8 mouse cellular contexts compared by ENCODE assay signal in genomic region chr6:124757351-124757880, GRCm38 (mm10). TPM values are rescaled to one million over a fixed set of nuclear protein-coding genes. Genes with fewer than 3 reads are reported as not detected.
DNase-seq lines count a peak whose midpoint lies in the region; ATAC-seq and TF ChIP-seq lines count a peak whose summit lies in the region.

No protein-coding gene starts in this region.

- no peak for TF ChIP-seq POLR2A in ES-Bruce4 (IDR thresholded peaks at IDR 0.05; ENCODE audit: insufficient read depth, low read length)

- no peak for TF ChIP-seq CTCF in ES-Bruce4 (IDR thresholded peaks at IDR 0.05; ENCODE audit: low read depth, low read length)

- H3K27ac ChIP-seq in heart, embryonic 13.5 days (replicated peaks): peak overlapping the region; percentile 99
- H3K27ac ChIP-seq in ES-Bruce4 (ENCODE audit: insufficient read depth, low read length) (0 out of 2 replicates have a peak overlapping the region, but pooled peaks have one; percentile 45), macrophage (no peak overlapping the region)
- H3K27ac ChIP-seq in heart, embryonic 16.5 days (ENCODE audit: low read length): peak overlapping the region; percentile 96

- H3K9me3 ChIP-seq in heart, embryonic 13.5 days: no peaks in the 10 kb centered on the region
- H3K9me3 ChIP-seq in ES-Bruce4 (replicated peaks; ENCODE audit: control insufficient read depth, insufficient read depth, low read length, poor library complexity, severe bottlenecking): no peaks in the 10 kb centered on the region
- no peaks in the 10 kb centered on the region for H3K9me3 ChIP-seq in heart, embryonic 16.5 days (replicated peaks; ENCODE audit: control insufficient read depth, low read length)

- intact Hi-C loops in left cerebral cortex, postnatal 4 days (cut with DNase I): loop anchor here (5.0 kb wide), 1 partner anchor 50 kb away; the partner anchor contains the start of gene Spsb2
- intact Hi-C loops in gastrocnemius, postnatal 14 days (cut with DNase I; ENCODE audit: low total_unique reads): no loop called here

- H3K4me3 ChIP-seq in heart, embryonic 13.5 days: peak overlapping the region; percentile 83
- peak overlapping the region; percentile 71 for H3K4me3 ChIP-seq in ES-Bruce4 (ENCODE audit: low read depth, low read length)
- H3K4me3 ChIP-seq in heart, embryonic 16.5 days (ENCODE audit: low read length): peak overlapping the region; percentile 82
- H3K4me3 ChIP-seq in macrophage (ENCODE audit: inconsistent target): peak overlapping the region; percentile 34

- WGBS in heart, embryonic 13.5 days: 12% methylated on average over 5 of the region's 5 CpGs
- WGBS in heart, embryonic 16.5 days: 13% methylated on average over 5 of the region's 5 CpGs
- WGBS in macrophage (ENCODE audit: missing documents): 39% methylated on average over 5 of the region's 5 CpGs

- no peak for TF ChIP-seq EP300 in ES-Bruce4 (IDR thresholded peaks at IDR 0.05; ENCODE audit: insufficient read depth, low read depth, low read length)

- H3K9ac ChIP-seq in heart, embryonic 13.5 days: peak overlapping the region; percentile 98
- peak overlapping the region; percentile 98 for H3K9ac ChIP-seq in ES-Bruce4 (ENCODE audit: low read depth, poor library complexity, severe bottlenecking)
- H3K9ac ChIP-seq in heart, embryonic 16.5 days (ENCODE audit: low read length): peak overlapping the region; percentile 94

- peaks cover 21% of the 10 kb centered on the region for H3K27me3 ChIP-seq in heart, embryonic 13.5 days (replicated peaks)
- H3K27me3 ChIP-seq in ES-Bruce4 (ENCODE audit: control insufficient read depth, insufficient read depth, low read length, poor library complexity, severe bottlenecking): no peaks in the 10 kb centered on the region
- no peaks in the 10 kb centered on the region for H3K27me3 ChIP-seq in heart, embryonic 16.5 days (ENCODE audit: control insufficient read depth, insufficient read depth, low read length)

- H3K79me2 ChIP-seq in macrophage (ENCODE audit: inconsistent target): peaks cover 34% of the 10 kb centered on the region; the same call in 1 of the 2 replicates

- peak overlapping the region; percentile 84 for H3K4me2 ChIP-seq in heart, embryonic 13.5 days
- peak overlapping the region; percentile 67 for H3K4me2 ChIP-seq in heart, embryonic 16.5 days (ENCODE audit: low read depth, low read length)

- no peak for ATAC-seq in heart, embryonic 13.5 days (ENCODE audit: extremely low read depth, insufficient number of reproducible peaks, low FRiP score, low TSS enrichment)
- no peak for ATAC-seq in heart, embryonic 16.5 days (replicated peaks; ENCODE audit: extremely low read depth, insufficient read depth, low FRiP score)

- peaks cover 12% of the 10 kb centered on the region; the same call in 1 of the 2 replicates for H3K36me3 ChIP-seq in heart, embryonic 13.5 days
- H3K36me3 ChIP-seq in ES-Bruce4 (ENCODE audit: control insufficient read depth, insufficient read depth, low read length, poor library complexity, severe bottlenecking): no peaks in the 10 kb centered on the region
- no peaks in the 10 kb centered on the region for H3K36me3 ChIP-seq in heart, embryonic 16.5 days (ENCODE audit: control insufficient read depth, insufficient read depth)
- H3K36me3 ChIP-seq in macrophage (ENCODE audit: inconsistent target): no peaks in the 10 kb centered on the region

- DNase-seq in heart, adult 18-20 months: no peak
- no peak for DNase-seq in thymus, postnatal 14 days
- DNase-seq in left cerebral cortex, postnatal 4 days: no peak
- DNase-seq in gastrocnemius, postnatal 14 days: no peak

- H3K4me1 ChIP-seq in heart, embryonic 13.5 days: peaks cover 49% of the 10 kb centered on the region
- H3K4me1 ChIP-seq in ES-Bruce4 (ENCODE audit: control insufficient read depth, insufficient read depth, low read length): peaks cover 5% of the 10 kb centered on the region
- H3K4me1 ChIP-seq in heart, embryonic 16.5 days (ENCODE audit: control insufficient read depth, insufficient read depth, low read length): peaks cover 40% of the 10 kb centered on the region

RNA-seq across cellular contexts. Expression of gene Atn1, which starts 1.1 kb away (rescaled TPM):
- polyA plus RNA-seq in heart, embryonic 13.5 days (2015; fragmentation: Nextera tagmentation; extraction: Ambion mirVana): 7.8 and 9.4 TPM in 2 replicates
- total RNA-seq in heart, adult 18-20 months (2021): 10 to 100 TPM; 41.1 to 46.9 TPM
- polyA plus RNA-seq in ES-Bruce4 (2011; ENCODE audit: insufficient read depth, insufficient read length, low read depth, missing spikeins) (32.0 and 35.2 TPM in 2 replicates), macrophage (2018) (17.0 to 35.6 TPM (median 21.7 TPM) in 3 replicates)
- 9.4 and 10.4 TPM in 2 replicates for polyA plus RNA-seq in heart, embryonic 16.5 days (2015; fragmentation: Nextera tagmentation; extraction: Ambion mirVana)
- total RNA-seq in macrophage (2018; cell fraction: chromatin; rRNA removed): 10 to 100 TPM in 25 of 26 experiments, 1 to 10 TPM in 1; 6.9 to 45.0 (median 27.8) TPM
- 10 to 100 TPM; 20.9 to 33.9 (median 27.3) TPM for total RNA-seq in macrophage (2018; cell fraction: cytosol; rRNA removed)
- 10 to 100 TPM; 13.0 to 48.5 (median 23.3) TPM for total RNA-seq in macrophage (2018; cell fraction: nucleus; rRNA removed)
- total RNA-seq in left cerebral cortex, postnatal 4 days (2021): 100 to 1,000 TPM; 174 to 180 TPM
- 10 to 100 TPM; 30.8 to 35.8 TPM for total RNA-seq in gastrocnemius, postnatal 14 days (2021)

RNA-seq across cellular contexts. Expression of gene Gm45234, which starts 1.6 kb away (rescaled TPM):
- polyA plus RNA-seq in heart, embryonic 13.5 days (2015; fragmentation: Nextera tagmentation; extraction: Ambion mirVana): not detected in 2 replicates
- not detected for total RNA-seq in heart, adult 18-20 months (2021)
- polyA plus RNA-seq in ES-Bruce4 (2011; ENCODE audit: insufficient read depth, insufficient read length, low read depth, missing spikeins) (0.59 TPM in 1 of 2 replicates, not detected in the other), macrophage (2018) (not detected in 3 replicates)
- not detected in 2 replicates for polyA plus RNA-seq in heart, embryonic 16.5 days (2015; fragmentation: Nextera tagmentation; extraction: Ambion mirVana)
- total RNA-seq in macrophage (2018; cell fraction: chromatin; rRNA removed): 1 to 10 TPM in 1 of 26 experiments, not detected in 25; 2.2 TPM
- total RNA-seq in macrophage (2018; cell fraction: cytosol; rRNA removed): under 1 TPM in 7 of 26 experiments, not detected in 19; 0.10 to 0.44 (median 0.19) TPM
- under 1 TPM in 1 of 26 experiments, not detected in 25; 0.28 TPM for total RNA-seq in macrophage (2018; cell fraction: nucleus; rRNA removed)
- total RNA-seq in left cerebral cortex, postnatal 4 days (2021): not detected
- not detected for total RNA-seq in gastrocnemius, postnatal 14 days (2021)

RNA-seq across cellular contexts. Expression of gene Eno2, which starts 12.1 kb away (rescaled TPM):
- polyA plus RNA-seq in heart, embryonic 13.5 days (2015; fragmentation: Nextera tagmentation; extraction: Ambion mirVana): 4.6 and 4.9 TPM in 2 replicates
- 1 to 10 TPM; 2.5 to 2.7 TPM for total RNA-seq in heart, adult 18-20 months (2021)
- polyA plus RNA-seq in ES-Bruce4 (2011; ENCODE audit: insufficient read depth, insufficient read length, low read depth, missing spikeins): 7.4 and 8.3 TPM in 2 replicates
- 3.7 and 4.3 TPM in 2 replicates for polyA plus RNA-seq in heart, embryonic 16.5 days (2015; fragmentation: Nextera tagmentation; extraction: Ambion mirVana)
- 100 to 1,000 TPM in 25 of 26 experiments, 10 to 100 TPM in 1; 81.3 to 737 (median 196) TPM for total RNA-seq in macrophage (2018; cell fraction: chromatin; rRNA removed)
- total RNA-seq in macrophage (2018; cell fraction: cytosol; rRNA removed): 10 to 100 TPM in 10 of 26 experiments, 1 to 10 TPM in 16; 4.9 to 24.9 (median 9.7) TPM
- total RNA-seq in macrophage (2018; cell fraction: nucleus; rRNA removed): 100 to 1,000 TPM in 13 of 26 experiments, 10 to 100 TPM in 13; 45.0 to 295 (median 98.8) TPM
- 4.8 to 9.6 TPM (median 6.7 TPM) in 3 replicates for polyA plus RNA-seq in macrophage (2018)
- 100 to 1,000 TPM; 190 to 217 TPM for total RNA-seq in left cerebral cortex, postnatal 4 days (2021)
- total RNA-seq in gastrocnemius, postnatal 14 days (2021): 1 to 10 TPM; 1.9 to 2.3 TPM

RNA-seq across cellular contexts. Expression of gene Grcc10, which starts 16.2 kb away (rescaled TPM):
- polyA plus RNA-seq in heart, embryonic 13.5 days (2015; fragmentation: Nextera tagmentation; extraction: Ambion mirVana): 364 and 411 TPM in 2 replicates
- 100 to 1,000 TPM; 277 to 290 TPM for total RNA-seq in heart, adult 18-20 months (2021)
- 93.5 and 105 TPM in 2 replicates for polyA plus RNA-seq in ES-Bruce4 (2011; ENCODE audit: insufficient read depth, insufficient read length, low read depth, missing spikeins)
- 429 and 447 TPM in 2 replicates for polyA plus RNA-seq in heart, embryonic 16.5 days (2015; fragmentation: Nextera tagmentation; extraction: Ambion mirVana)
- 10 to 100 TPM in 19 of 26 experiments, 1 to 10 TPM in 7; 5.5 to 46.1 (median 17.1) TPM for total RNA-seq in macrophage (2018; cell fraction: chromatin; rRNA removed)
- 100 to 1,000 TPM; 123 to 226 (median 148) TPM for total RNA-seq in macrophage (2018; cell fraction: cytosol; rRNA removed)
- 10 to 100 TPM; 14.9 to 66.2 (median 33.4) TPM for total RNA-seq in macrophage (2018; cell fraction: nucleus; rRNA removed)
- polyA plus RNA-seq in macrophage (2018): 43.6 to 99.2 TPM (median 63.8 TPM) in 3 replicates
- 100 to 1,000 TPM; 334 to 350 TPM for total RNA-seq in left cerebral cortex, postnatal 4 days (2021)
- 100 to 1,000 TPM; 207 to 228 TPM for total RNA-seq in gastrocnemius, postnatal 14 days (2021)

RNA-seq across cellular contexts. Expression of gene Ptpn6, which starts 18.9 kb away (rescaled TPM):
- 5.3 and 5.6 TPM in 2 replicates for polyA plus RNA-seq in heart, embryonic 13.5 days (2015; fragmentation: Nextera tagmentation; extraction: Ambion mirVana)
- 10 to 100 TPM in 1 of 2 experiments, 1 to 10 TPM in 1; 3.0 to 12.9 TPM for total RNA-seq in heart, adult 18-20 months (2021)
- polyA plus RNA-seq in ES-Bruce4 (2011; ENCODE audit: insufficient read depth, insufficient read length, low read depth, missing spikeins): 15.4 and 32.3 TPM in 2 replicates
- 14.6 and 31.3 TPM in 2 replicates for polyA plus RNA-seq in heart, embryonic 16.5 days (2015; fragmentation: Nextera tagmentation; extraction: Ambion mirVana)
- total RNA-seq in macrophage (2018; cell fraction: chromatin; rRNA removed): 100 to 1,000 TPM in 17 of 26 experiments, 10 to 100 TPM in 9; 26.9 to 536 (median 152) TPM
- total RNA-seq in macrophage (2018; cell fraction: cytosol; rRNA removed): 100 to 1,000 TPM; 107 to 454 (median 253) TPM
- total RNA-seq in macrophage (2018; cell fraction: nucleus; rRNA removed): 100 to 1,000 TPM in 20 of 26 experiments, 10 to 100 TPM in 6; 52.4 to 435 (median 173) TPM
- 172 to 251 TPM (median 215 TPM) in 3 replicates for polyA plus RNA-seq in macrophage (2018)
- 1 to 10 TPM; 3.3 to 9.2 TPM for total RNA-seq in left cerebral cortex, postnatal 4 days (2021)
- total RNA-seq in gastrocnemius, postnatal 14 days (2021): 1 to 10 TPM; 1.7 to 1.9 TPM
